Mouse (Mus musculus) heart, postnatal 14 days (tissue): ENCODE measurements at regions not wholly inside any gene's neighbourhood (a gene's known extent, or its start where the extent isn't known, plus 50 kb on each side); places are given as distances from the start of the nearest gene placed in this dataset.

Experiments used
- DNase-seq, 2 experiments: peaks; one replicate each; pipeline ENCODE4 v3.0.0; 2021 to 2022
- intact Hi-C: fragments of 180-260 bp; cut with DNase I; formaldehyde crosslinking; loops from one replicate; pipeline ENCODE4 v1.15.1; 2025

DNA sequence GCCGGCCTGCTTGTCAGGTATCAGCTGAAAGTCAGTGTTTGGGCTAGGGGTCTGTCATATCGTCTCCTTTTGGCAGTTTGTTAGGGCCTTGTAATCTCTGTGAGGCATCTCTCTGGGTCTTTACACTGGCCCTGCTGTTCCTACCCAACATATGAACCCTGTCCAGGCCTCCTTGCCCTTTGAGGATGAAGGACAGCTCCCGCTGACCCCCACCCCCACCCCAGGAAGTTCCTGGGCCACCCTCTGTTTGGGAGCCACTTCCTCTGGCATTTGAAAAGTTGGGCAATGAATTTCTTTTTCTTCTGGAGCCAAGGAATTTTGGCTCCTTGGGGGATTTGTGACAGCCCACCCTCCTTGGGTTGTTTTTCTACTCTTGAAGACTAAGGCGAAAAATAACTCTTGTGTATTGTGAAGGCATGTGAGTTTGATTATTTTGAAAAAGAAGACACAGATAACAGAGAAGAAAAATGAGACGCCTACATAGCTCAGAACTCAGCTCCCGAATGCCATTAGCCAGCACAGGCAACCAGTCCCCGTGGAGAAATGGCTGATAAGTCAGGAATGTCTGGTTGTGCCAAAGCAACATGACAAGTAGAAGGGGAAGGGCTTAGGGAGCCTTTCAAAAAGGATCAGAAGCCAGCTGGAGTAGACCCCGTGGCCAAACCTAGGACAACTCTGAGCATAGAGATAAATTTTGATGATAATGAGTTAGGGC, 249.5 kb downstream of the Gm49356 start:
- DNase-seq, result peak; percentile 25 to 44
- intact Hi-C loops, result no loop called here

DNA sequence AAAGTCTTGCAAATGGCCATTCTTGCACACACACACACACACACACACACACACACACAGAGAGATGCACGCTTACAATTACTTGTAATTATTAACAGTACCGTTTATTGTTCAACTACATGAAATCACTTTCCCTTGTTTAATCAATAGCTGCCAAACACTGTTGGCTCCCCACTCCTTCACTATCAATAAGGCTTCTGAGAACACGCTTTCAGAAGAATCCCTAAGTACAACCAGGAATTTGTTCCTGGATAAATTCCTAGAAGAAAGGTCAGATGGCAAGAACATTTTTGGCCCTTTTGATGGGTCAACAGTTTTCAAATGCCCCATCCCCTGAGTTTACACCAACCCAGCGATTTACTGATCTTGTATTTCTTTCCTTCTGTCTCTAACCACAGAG, 252.5 kb downstream of the Gm49356 start:
- DNase-seq, result no peak
- intact Hi-C loops, result no loop called here

DNA sequence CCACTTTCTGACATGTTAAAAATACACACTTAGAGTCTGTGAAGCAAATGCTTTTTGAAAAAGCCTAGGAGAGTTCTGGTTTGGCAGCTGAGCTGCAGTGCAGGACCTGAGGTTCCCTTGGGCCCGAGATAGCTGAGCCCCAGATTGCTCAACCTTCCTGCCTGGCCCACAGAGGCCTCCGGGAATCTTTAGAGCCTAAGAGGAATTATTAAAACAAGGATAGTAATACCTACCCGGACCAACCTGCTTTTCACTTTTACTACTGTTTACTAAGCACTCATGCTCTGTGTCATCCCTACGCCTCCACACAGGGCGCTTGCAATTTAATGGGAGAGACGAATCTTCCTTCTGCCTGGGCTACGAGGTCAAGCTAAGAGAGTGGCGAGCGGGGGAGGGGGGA, 253.4 kb downstream of the Gm49356 start:
- DNase-seq, result no peak
- intact Hi-C loops, result no loop called here

GRCm38 (mm10) chr15:59143891-59144290, 254.8 kb downstream of the Gm49356 start:
- DNase-seq, result no peak
- intact Hi-C loops, result no loop called here

DNA sequence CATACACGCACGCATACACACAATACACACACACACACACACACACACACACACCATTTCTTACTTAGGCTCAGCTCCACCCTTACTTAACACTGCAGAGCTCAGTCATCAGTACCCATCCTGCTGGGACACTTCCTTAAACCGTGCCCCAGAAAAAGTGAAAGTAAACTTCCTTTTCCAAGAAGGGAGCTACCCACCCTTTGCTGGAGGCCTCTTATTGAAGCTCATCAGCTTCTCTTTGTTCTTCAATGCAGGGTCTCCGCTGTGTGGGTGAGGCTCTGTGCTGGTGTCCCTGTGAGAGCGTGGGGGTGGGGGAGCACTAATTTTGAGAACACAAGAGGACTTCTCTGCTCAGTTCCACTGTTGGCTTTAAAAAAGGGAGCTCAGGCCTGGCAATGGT, 256.6 kb downstream of the Gm49356 start:
- DNase-seq, result no peak
- intact Hi-C loops, result no loop called here

- intact Hi-C loops, result no loop called here
- no peak for DNase-seq
These were observed 257.0 kb downstream of the Gm49356 start for GRCm38 (mm10) chr15:59146111-59146510.

- intact Hi-C loops, result no loop called here
- no peak for DNase-seq
These were observed 257.5 kb downstream of the Gm49356 start for GRCm38 (mm10) chr15:59146586-59147085.

GRCm38 (mm10) chr15:59148531-59148930, 259.4 kb downstream of the Gm49356 start:
- intact Hi-C loops, result no loop called here
- DNase-seq, result no peak

DNA sequence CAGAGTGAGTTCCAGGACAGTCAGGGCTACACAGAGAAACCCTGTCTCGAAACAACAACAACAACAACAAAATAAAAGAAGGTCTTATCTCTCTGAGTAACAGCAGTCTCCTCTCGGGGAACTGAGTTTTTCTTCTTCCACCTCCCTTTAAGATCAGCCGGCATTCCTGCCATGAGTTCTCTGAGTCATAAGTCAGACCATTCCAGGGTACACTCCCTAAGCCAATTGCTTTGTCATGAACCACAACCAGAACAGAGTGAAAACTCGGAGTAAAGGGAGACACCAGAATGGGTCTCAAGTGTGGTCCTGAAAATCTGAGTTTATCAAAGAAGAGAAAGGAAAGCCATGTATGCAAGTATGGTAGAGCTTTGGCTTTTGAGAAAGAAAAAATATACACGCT, 262.4 kb downstream of the Gm49356 start:
- DNase-seq, result no peak

DNA sequence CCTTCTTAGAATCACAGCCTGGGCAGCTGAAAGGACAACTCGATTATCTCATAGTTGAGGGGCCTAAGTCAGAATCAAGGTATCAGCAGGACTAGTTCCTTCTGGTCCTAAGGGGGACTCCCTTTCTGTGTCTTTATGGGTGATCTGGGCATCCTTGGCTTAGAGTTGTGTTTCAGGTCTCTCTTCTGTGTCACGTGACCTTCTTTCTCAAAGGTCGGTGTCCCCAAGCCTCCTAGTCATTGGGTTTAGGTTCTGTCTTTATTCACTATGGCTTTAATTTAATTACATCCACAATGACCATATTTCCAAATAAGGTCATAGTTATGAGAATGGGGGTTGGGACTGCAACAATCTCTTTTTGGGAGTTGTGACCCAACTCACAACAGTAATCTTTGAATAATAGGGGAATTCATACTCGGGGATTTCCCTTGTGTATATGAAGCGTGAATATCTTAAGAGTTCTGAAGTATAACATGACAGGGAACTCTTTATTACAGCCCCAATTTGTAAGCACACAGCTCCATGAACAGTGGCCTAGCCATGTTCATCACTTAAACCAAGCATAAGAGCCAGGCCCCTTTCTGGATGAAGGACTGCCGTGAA, 263.8 kb downstream of the Gm49356 start:
- no peak for DNase-seq
- intact Hi-C loops, result no loop called here

More for the DNA sequence above, 262.4 kb downstream of the Gm49356 start:
- intact Hi-C loops, result no loop called here

GRCm38 (mm10) chr15:59153416-59154250, 264.5 kb downstream of the Gm49356 start:
- intact Hi-C loops, result no loop called here
- no peak for DNase-seq

DNA sequence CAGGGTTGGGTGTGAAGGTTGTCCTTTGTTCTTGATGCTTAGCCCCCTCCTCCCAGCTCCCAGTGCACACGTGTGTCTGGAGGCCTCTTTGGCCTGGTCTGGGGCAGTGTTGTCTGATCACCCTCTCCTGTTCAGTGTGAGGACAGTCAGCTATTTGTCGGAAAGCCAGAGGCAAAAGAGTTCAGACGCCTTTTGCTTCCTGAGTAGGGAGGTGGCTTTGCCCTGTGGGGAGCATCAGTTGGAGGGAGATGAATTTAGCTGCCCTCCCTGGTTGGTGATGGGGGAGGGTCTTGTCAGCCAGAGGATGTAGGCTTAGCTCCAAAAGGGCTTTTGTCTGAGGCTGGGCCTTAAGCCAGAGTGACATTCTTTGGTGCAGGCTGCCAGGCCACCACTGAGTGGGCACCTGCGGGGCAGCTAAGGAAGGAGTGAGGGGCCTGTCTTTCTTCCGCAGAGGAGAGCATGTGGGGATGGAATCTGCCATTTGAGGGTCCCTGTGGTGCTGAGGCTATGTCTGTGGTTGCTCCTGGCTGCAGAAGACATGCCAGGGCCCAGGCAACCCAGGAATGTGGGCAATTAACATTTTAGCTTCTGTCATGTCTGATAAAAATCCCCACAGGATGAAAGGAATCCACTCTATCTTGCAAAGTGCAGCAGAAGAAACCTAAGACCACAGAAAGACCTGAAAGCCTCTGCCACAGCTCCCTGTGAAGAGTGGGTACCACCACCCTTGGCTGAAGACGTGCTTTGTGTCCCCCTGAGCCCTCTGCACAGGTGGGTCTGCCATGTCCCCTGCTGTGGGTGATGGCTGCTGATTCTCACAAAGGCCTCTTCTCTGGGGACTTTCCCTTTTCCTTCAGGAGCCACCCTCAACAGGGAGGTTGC, 265.6 kb downstream of the Gm49356 start:
- intact Hi-C loops, result no loop called here
- peak in 1 of 2 experiments; percentile 33 for DNase-seq

- intact Hi-C loops, result no loop called here
- no peak for DNase-seq
These were observed 266.2 kb downstream of the Gm49356 start for GRCm38 (mm10) chr15:59155289-59155623.

- intact Hi-C loops, result no loop called here
- no peak for DNase-seq
These were observed 267.2 kb downstream of the Gm49356 start for GRCm38 (mm10) chr15:59156328-59156727.

DNA sequence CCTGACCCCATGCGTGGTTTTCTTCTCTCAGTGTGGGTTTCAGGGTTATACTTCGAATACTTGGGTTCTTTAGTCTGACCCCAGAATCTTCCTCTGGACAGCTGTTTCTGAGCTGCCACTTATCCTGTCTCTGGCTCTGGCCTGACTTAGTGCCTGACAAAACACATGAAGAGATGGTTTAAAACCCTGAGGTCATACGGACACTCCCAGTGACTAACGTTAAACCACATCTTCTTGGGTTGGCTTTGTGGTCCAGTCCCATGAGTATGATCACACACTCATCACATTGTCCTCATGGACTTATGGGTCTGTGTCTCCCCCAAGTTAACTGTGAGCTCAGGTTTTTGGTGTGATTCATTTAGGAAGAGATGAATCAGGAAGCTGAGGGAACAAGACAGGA, 269.7 kb downstream of the Gm49356 start:
- no peak for DNase-seq
- intact Hi-C loops, result no loop called here

DNA sequence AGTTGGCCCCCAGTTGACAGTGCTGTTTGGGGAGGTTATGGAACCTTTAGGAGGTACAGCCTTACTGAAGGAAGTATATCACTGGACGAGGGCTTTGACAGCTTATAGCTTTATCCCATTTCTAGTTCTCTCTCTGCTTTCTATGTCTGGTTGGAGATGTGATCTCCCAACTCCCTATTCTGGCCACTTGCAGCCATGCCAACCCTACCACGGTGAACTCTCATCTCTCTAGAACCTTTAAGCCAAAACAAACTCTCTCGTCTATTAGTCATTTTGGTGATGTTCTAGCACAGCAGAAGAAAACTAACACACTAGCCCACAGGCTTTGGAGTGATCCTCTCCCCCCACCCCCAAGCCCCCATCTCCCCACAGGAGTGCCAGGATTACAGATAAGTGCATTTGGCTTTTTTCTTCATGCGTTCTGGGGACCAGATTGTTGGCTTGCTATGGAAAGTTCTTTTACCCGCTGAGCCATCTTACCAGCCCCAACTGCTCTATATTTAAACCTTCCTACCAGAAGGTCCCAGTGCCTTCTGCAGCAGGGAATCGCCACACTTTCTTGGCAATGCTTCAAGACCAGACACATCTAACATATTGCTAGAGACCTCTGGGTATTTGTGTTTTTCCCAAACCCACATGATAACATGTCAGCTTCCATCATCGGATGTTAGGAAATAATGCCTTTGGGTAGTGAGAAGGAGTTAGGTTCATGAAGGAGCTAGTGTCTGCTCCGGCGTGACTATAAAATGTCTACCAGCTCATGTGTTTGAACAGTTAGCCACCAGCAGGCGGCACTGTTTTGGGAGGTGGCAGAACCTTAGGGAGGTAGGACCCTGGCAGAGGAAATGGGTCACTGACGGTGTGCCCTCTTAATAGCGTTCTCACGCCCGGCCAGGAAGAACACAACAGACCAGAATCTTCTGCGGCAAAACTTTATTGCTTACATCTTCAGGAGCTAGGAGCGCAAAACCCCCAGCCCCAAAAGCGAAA, 272.1 kb downstream of the Gm49356 start:
- intact Hi-C loops, result no loop called here
- DNase-seq, result no peak

DNA sequence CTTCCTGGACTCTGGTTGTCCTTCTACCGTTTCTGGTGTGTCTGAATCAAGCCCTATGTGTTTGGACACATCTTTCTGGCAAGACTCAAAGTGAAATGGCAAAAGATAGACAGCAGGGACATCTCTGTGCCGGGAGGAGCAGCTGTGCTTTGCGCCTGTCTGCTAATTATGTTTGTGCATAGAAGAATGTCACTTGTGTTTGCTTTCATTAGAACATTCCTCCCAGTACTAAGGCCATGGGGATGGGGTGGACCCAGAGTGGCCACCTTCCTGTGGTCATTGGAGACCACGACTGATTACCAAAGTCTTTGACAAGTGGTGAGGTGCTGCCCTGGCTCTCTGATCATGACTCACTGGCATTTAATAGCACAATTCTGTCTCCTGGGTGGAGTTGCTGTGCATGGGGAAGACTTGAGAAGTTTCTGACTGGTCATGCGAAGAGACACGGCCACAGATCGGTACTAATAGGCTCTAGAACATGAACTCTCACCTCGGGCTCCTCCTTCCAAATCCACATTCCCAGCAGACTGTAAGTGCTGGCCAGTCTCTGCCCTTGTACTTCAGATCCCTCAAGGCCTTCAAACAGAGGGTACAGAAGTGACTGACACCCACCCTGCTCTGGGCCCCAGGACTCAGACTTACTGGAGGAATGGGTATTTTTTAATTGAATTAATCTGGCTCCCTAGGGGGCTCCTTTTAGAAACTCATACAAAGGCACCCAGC, 279.0 kb downstream of the Gm49356 start:
- DNase-seq, result no peak
- intact Hi-C loops, result no loop called here

DNA sequence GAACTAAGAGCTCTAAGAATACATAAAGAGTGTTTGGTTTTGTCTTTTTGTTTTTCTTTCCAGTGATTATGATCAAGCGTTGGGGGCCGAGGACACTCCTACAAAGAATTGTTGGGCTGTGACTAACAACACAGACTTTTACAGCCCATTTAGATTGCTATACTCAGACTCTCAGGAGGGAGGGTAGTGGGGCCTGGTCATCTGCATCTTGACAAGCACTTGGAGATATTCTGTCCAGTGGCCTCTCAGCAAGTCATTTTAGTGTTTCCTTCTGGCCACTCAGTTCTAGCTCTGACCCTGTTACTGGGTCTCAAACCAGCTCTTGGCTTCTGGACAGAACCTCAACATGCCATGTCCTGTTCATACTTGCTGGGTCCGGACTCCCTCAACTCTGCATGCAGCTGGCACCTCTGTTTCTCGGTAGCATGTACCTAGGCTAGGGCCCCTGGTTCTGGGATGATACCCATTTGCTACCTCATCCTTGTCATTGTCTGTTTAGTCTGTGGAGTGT, 279.6 kb downstream of the Gm49356 start:
- intact Hi-C loops, result no loop called here
- no peak for DNase-seq
